Mouse (Mus musculus): Measurements from ENCODE around the gene Fhl3. TPM values are rescaled to one million over a fixed set of nuclear protein-coding genes. Genes with fewer than 3 reads are reported as not detected.

Gene Fhl3
- total and polyA plus RNA-seq, 2 experiments from 2014 or later, result 6.5 to 7.1 TPM

DNA sequence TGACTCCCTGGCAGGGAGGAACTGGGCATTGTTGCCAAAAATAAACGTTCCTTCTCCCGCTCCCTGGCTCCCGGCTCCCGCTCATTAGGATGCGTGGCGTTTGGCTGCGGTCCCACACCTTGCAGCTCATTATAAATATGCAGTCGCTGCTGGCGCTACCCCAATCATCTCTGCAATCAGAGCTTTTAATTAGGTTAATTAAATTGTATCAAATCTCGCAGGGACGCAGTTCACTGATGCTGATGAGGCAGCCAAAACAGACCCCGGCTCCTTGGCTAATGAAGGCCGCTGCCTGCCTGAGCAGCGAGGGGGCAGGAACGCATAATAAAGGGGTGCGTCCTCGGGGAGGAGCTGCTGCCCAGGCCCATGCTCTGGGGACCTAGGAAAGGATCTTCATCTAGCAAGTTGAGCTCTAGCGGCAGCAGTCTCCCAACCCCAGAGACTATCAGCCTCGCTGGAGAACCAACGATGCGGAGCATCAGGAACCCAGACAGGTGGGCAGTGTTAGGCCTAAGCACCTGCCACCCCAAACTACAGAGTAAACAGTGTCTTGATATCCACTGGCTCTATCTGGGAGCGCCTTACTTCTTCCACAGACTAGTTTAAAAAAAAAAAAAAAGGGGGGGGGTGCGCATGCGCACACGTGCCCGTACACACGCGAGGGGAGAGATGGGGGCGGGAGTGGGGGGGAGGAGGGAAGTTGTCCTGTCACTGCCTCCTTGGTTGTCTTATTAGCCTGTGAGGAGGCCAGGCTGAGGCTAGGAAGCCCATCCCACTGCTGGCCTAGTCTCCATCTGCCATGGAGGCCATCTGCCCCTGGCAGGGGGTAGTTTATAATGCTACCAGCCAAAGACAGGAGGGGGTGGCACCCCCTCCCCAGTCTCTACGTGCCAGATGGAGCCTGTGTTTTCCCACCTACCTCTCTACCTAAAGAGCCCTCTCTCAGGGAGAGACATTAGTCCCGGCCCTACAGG is 27.9 kb upstream of the Fhl3 start:
- 6% methylated on average over 26 of the region's 31 CpGs for WGBS
- ATAC-seq (ENCODE audit: insufficient read depth, low read depth), result no peak

DNA sequence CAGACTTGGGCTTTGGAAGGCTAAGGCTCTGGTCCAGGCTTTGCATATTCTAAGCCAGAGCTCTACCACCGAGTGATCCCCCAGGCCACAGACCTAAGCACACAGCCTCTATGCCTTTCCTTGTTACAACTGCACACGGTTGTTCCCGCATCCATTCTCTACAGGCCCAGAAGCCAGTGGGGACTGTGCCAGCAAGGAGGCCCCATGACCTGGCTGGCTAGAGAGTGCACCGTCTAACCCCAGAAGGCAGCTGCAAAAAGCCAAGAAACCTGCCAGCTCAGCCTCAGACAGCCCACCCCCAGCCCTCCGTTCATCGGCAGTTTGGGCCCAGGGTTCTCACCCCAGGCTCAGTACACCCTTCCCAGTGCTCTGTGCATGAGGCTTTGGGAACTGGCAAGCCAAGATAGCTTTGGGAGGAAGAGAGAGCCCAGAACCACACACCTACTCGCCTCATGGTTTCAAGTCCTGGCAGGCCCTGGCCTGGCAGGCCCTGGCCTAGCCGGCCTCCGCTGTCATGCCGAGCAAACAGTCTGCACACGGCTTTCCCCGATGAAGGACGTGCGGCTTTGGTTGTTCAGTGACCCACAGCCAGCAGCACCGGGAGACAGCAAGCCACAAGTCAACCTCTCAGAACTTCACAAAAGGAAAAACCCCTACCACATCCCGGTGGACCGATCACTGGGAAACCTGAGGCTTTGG is 26.0 kb upstream of the Fhl3 start:
- H3K36me3 ChIP-seq (replicated peaks; ENCODE audit: control insufficient read depth, insufficient read depth, low read length), result peaks cover 25% of the 10 kb centered on the region
- H3K4me3 ChIP-seq (ENCODE audit: low read depth, low read length), result no peak overlapping the region
- DNase-seq (ENCODE audit: low spot score), result no peak
- H3K27me3 ChIP-seq (ENCODE audit: control insufficient read depth, insufficient read depth, low read length), result peaks cover 35% of the 10 kb centered on the region
- H3K4me1 ChIP-seq (ENCODE audit: control insufficient read depth, insufficient read depth), result peaks cover 14% of the 10 kb centered on the region
- no peaks in the 10 kb centered on the region for H3K9me3 ChIP-seq (replicated peaks; ENCODE audit: control insufficient read depth, low read length)
- 74% methylated on average over 17 of the region's 17 CpGs for WGBS
- no peak overlapping the region for H3K4me2 ChIP-seq (ENCODE audit: low read depth, low read length)
- no peak overlapping the region for H3K27ac ChIP-seq (ENCODE audit: low read depth)
- no peak for ATAC-seq (ENCODE audit: insufficient read depth, low read depth)
- no peak overlapping the region for H3K9ac ChIP-seq (replicated peaks; ENCODE audit: low read depth, low read length)
- TF ChIP-seq CTCF (IDR thresholded peaks at IDR 0.05; ENCODE audit: low read depth) (no peak), EP300 (IDR thresholded peaks at IDR 0.05; ENCODE audit: low read depth) (no peak)

More for the DNA sequence above, 27.9 kb upstream of the Fhl3 start:
- Histone ChIP-seq H3K27me3 (ENCODE audit: control insufficient read depth, insufficient read depth, low read length) (peaks cover 45% of the 10 kb centered on the region), H3K36me3 (replicated peaks; ENCODE audit: control insufficient read depth, insufficient read depth, low read length) (peaks cover 10% of the 10 kb centered on the region; the same call in 1 of the 2 replicates), H3K4me1 (ENCODE audit: control insufficient read depth, insufficient read depth) (peaks cover 10% of the 10 kb centered on the region), H3K4me2 (ENCODE audit: low read depth, low read length) (peak overlapping the region; percentile 32), H3K9ac (replicated peaks; ENCODE audit: low read depth, low read length) (no peak overlapping the region), H3K4me3 (ENCODE audit: low read depth, low read length) (no peak overlapping the region), H3K27ac (ENCODE audit: low read depth) (no peak overlapping the region), H3K9me3 (replicated peaks; ENCODE audit: control insufficient read depth, low read length) (no peaks in the 10 kb centered on the region)
- TF ChIP-seq EP300 (IDR thresholded peaks at IDR 0.05; ENCODE audit: low read depth), result no peak
- TF ChIP-seq CTCF (IDR thresholded peaks at IDR 0.05; ENCODE audit: low read depth), result no peak
- no peak for DNase-seq (ENCODE audit: low spot score)

DNA sequence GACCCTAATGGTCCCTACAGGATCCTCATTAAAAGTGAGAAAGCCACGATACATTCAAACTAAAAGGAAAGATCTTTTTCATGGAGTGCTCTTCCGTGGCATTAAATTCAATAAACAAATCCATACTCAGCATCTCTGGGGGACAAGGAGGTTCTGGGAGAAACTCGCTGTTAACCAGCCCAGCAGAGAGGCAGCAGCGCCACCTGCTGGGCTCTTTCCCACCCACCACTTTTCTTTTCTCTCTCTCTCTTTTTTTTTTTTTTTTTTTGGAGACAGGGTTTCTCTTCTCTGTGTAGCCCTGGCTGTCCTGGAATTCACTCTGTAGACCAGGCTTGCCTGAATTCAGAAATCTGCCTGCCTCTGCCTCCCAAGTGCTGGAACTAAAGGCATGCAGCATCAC is 25.5 kb upstream of the Fhl3 start:
- Histone ChIP-seq H3K4me1 (ENCODE audit: control insufficient read depth, insufficient read depth) (peaks cover 17% of the 10 kb centered on the region), H3K36me3 (replicated peaks; ENCODE audit: control insufficient read depth, insufficient read depth, low read length) (peaks cover 29% of the 10 kb centered on the region), H3K4me2 (ENCODE audit: low read depth, low read length) (no peak overlapping the region), H3K4me3 (ENCODE audit: low read depth, low read length) (no peak overlapping the region), H3K27ac (ENCODE audit: low read depth) (no peak overlapping the region), H3K9ac (replicated peaks; ENCODE audit: low read depth, low read length) (no peak overlapping the region), H3K27me3 (ENCODE audit: control insufficient read depth, insufficient read depth, low read length) (peaks cover 35% of the 10 kb centered on the region), H3K9me3 (replicated peaks; ENCODE audit: control insufficient read depth, low read length) (no peaks in the 10 kb centered on the region)
- WGBS, result 7% methylated on average over 4 of the region's 4 CpGs
- TF ChIP-seq CTCF (IDR thresholded peaks at IDR 0.05; ENCODE audit: low read depth), result peak; percentile 73
- no peak for TF ChIP-seq EP300 (IDR thresholded peaks at IDR 0.05; ENCODE audit: low read depth)
- ATAC-seq (ENCODE audit: insufficient read depth, low read depth) (no peak; the same call in 1 of the 2 replicates), DNase-seq (ENCODE audit: low spot score) (peak; percentile 53)

DNA sequence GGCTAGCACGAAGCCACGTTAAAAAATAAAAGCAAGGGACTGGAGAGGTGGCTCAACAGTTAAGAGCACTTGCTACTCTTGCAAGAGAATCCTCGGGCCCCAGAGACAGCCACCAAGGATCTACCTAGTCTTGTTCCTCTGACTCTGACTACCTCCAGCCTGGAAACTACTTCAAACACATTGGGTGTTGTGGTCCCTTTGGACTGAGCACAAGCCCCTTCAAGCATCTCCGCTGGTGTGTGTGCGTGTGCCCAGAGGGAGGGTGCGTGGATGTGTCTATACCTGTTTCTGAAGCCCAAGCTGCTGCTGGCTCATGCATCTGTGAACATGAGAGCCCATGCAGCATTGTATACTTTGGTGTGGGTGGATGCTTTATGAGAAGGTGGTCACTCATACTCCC is 24.5 kb upstream of the Fhl3 start:
- TF ChIP-seq CTCF (IDR thresholded peaks at IDR 0.05; ENCODE audit: low read depth), result no peak
- TF ChIP-seq EP300 (IDR thresholded peaks at IDR 0.05; ENCODE audit: low read depth), result no peak
- 83% methylated on average over 6 of the region's 6 CpGs for WGBS
- Histone ChIP-seq H3K27ac (ENCODE audit: low read depth) (no peak overlapping the region), H3K9ac (replicated peaks; ENCODE audit: low read depth, low read length) (no peak overlapping the region), H3K27me3 (ENCODE audit: control insufficient read depth, insufficient read depth, low read length) (peaks cover 28% of the 10 kb centered on the region), H3K4me1 (ENCODE audit: control insufficient read depth, insufficient read depth) (peaks cover 17% of the 10 kb centered on the region), H3K4me2 (ENCODE audit: low read depth, low read length) (no peak overlapping the region), H3K9me3 (replicated peaks; ENCODE audit: control insufficient read depth, low read length) (no peaks in the 10 kb centered on the region), H3K36me3 (replicated peaks; ENCODE audit: control insufficient read depth, insufficient read depth, low read length) (peaks cover 38% of the 10 kb centered on the region), H3K4me3 (ENCODE audit: low read depth, low read length) (no peak overlapping the region)
- ATAC-seq (ENCODE audit: insufficient read depth, low read depth), result no peak
- no peak for DNase-seq (ENCODE audit: low spot score)

DNA sequence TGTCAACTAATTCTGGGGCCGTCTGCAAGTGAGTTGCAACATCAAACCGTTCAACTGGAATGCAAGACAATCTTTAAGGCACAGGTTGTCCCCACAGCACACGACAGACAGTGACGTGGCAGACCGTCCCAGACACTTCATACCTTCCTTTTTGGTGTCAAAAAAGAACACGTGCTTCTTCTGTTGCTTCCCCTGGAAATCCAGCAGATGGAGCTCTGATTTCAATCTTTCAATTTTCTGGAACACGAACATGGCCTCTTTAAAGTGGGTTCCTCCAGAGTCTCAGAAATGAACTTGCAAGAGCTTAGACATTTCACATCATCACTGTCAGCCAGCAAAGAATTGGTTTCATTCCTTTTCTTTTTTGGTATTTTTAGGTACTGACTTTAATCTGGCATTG is 18.2 kb upstream of the Fhl3 start:
- Histone ChIP-seq H3K4me1 (ENCODE audit: control insufficient read depth, insufficient read depth) (peaks cover 15% of the 10 kb centered on the region), H3K4me2 (ENCODE audit: low read depth, low read length) (no peak overlapping the region), H3K9ac (replicated peaks; ENCODE audit: low read depth, low read length) (no peak overlapping the region), H3K36me3 (replicated peaks; ENCODE audit: control insufficient read depth, insufficient read depth, low read length) (peaks cover 60% of the 10 kb centered on the region), H3K27me3 (ENCODE audit: control insufficient read depth, insufficient read depth, low read length) (no peaks in the 10 kb centered on the region), H3K9me3 (replicated peaks; ENCODE audit: control insufficient read depth, low read length) (no peaks in the 10 kb centered on the region), H3K27ac (ENCODE audit: low read depth) (no peak overlapping the region), H3K4me3 (ENCODE audit: low read depth, low read length) (no peak overlapping the region)
- 48% methylated on average over 7 of the region's 7 CpGs for WGBS
- ATAC-seq (ENCODE audit: insufficient read depth, low read depth) (no peak), DNase-seq (ENCODE audit: low spot score) (no peak)
- TF ChIP-seq CTCF (IDR thresholded peaks at IDR 0.05; ENCODE audit: low read depth) (peak; percentile 53), EP300 (IDR thresholded peaks at IDR 0.05; ENCODE audit: low read depth) (no peak)

All from heart, postnatal 0 days (tissue).